Mouse (Mus musculus) kidney, embryonic 14.5 days (tissue): Measurements from ENCODE around the gene Celsr3. TPM values are rescaled to one million over a fixed set of nuclear protein-coding genes. Genes with fewer than 3 reads are reported as not detected.

Experiments used
- ATAC-seq: fragments of 200-750 bp; cut with Nextera tagmentation; 2 replicates; pipeline ENCODE4 v1.8.0; 2017; ENCODE audit warnings: moderate number of reproducible peaks, mild to moderate bottlenecking, moderate TSS enrichment, moderate library complexity; ENCODE audit not compliant: low FRiP score, low TSS enrichment
- H3K27ac ChIP-seq: fragments of 300-500 bp; sonication (generic); 2 replicates; pipeline ENCODE4 v1.5.1; 2014; ENCODE audit warnings: low read depth, mild to moderate bottlenecking, low read length, moderate library complexity, mixed read lengths
- H3K27me3 ChIP-seq: fragments of 300-500 bp; sonication (generic); 2 replicates; pipeline ENCODE4 v1.6.1; 2014; ENCODE audit warnings: mild to moderate bottlenecking, low read length; ENCODE audit not compliant: control insufficient read depth, insufficient read depth
- H3K36me3 ChIP-seq: fragments of 300-500 bp; sonication (generic); 2 replicates; pipeline ENCODE4 v1.6.1; 2014; ENCODE audit warnings: low read length, mixed read lengths; ENCODE audit not compliant: control insufficient read depth, insufficient read depth
- H3K4me1 ChIP-seq: fragments of 300-500 bp; sonication (generic); 2 replicates; pipeline ENCODE4 v1.6.1; 2014; ENCODE audit warnings: low read length, mixed read lengths; ENCODE audit not compliant: control insufficient read depth, insufficient read depth
- H3K4me2 ChIP-seq: fragments of 300-500 bp; sonication (generic); replicated peaks from 2 replicates; pipeline ENCODE4 v1.6.1; 2014; ENCODE audit warnings: low read depth, mild to moderate bottlenecking, low read length
- H3K4me3 ChIP-seq: fragments of 300-500 bp; sonication (generic); 2 replicates; pipeline ENCODE4 v1.5.1; 2014; ENCODE audit warnings: mild to moderate bottlenecking, low read length
- H3K9ac ChIP-seq: fragments of 300-500 bp; sonication (generic); 2 replicates; pipeline ENCODE4 v1.6.1; 2014; ENCODE audit warnings: low read depth, mild to moderate bottlenecking, low read length, moderate library complexity
- H3K9me3 ChIP-seq: fragments of 300-500 bp; sonication (generic); 2 replicates; pipeline ENCODE4 v1.6.1; 2016; ENCODE audit warnings: low read length; ENCODE audit not compliant: control insufficient read depth
- WGBS: fragments of 180-500 bp; shearing (Covaris S2); extraction: QIAGEN DNeasy Blood & Tissue Kit; methylation state at CpG from one replicate; pipeline ENCODE4 v1.1.7; 2014; 5-methylcytosine and 5-hydroxymethylcytosine counted together
- polyA plus RNA-seq: library from polyadenylated mRNA; unstranded; fragments of >200 nt; fragmentation: Nextera tagmentation; extraction: Ambion mirVana; gene quantifications from 2 replicates; pipeline ENCODE4 v1.2.1, GENCODE M21; 2014

Celsr3 gene
- polyA plus RNA-seq, 1 experiment from 2014 or later, result 0.04 TPM

GRCm38 (mm10) chr9:108810516-108810915, 15.6 kb upstream of the Celsr3 start:
- H3K36me3 ChIP-seq, result peaks cover 50% of the 10 kb centered on the region
- H3K4me1 ChIP-seq, result peaks cover 10% of the 10 kb centered on the region
- 87% methylated on average over 5 of the region's 5 CpGs for WGBS
- no peak for ATAC-seq
- no peaks in the 10 kb centered on the region for H3K27me3 ChIP-seq
- H3K9ac ChIP-seq, result no peak overlapping the region
- H3K27ac ChIP-seq, result no peak overlapping the region
- no peak overlapping the region for H3K4me3 ChIP-seq
- H3K4me2 ChIP-seq, result no peak overlapping the region
- H3K9me3 ChIP-seq, result no peaks in the 10 kb centered on the region

DNA sequence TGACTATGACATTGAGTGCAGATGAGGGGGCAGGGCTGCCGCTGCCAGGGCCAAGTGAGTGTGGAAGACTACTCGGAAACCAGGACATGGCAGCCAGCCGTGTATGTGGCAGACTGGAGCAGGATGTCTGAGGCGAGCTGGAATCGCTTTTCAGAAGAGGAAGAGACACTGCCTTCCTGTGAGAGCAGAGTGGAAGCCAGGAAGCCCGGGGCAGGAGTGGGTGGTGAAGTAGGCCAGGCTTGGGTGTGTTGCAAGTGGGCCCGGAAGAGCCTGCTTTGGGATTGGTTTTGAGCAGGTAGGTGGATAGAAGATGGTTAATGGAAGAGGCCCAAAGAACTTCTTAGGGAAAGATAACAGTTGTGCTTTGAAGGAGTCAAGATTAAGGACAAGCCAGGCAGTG, 10.6 kb upstream of the Celsr3 start:
- Histone ChIP-seq H3K4me1 (no peaks in the 10 kb centered on the region), H3K9me3 (no peaks in the 10 kb centered on the region), H3K4me3 (no peak overlapping the region), H3K9ac (no peak overlapping the region), H3K4me2 (no peak overlapping the region), H3K27me3 (no peaks in the 10 kb centered on the region), H3K27ac (no peak overlapping the region), H3K36me3 (peaks cover 45% of the 10 kb centered on the region; the same call in 1 of the 2 replicates)
- ATAC-seq, result no peak
- WGBS, result 80% methylated on average over 7 of the region's 7 CpGs

DNA sequence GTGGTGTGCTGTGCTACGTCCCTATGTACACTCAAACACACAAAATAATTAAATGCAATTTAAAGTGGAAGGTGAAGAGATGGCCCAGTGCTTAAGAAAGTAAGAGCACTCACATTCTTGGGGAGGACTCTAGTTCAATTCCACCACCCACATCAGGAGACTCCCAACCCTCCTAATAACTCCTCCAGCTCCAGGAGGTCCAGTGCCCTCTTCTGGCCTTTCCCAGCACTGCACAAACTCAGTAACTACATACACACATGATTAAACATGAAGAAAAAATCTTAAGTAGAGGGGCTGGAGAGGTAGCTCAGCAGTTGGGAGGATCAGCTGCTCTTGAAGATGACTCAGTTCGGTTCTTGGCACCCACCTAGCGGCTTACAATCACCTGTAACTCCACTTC, 6.6 kb upstream of the Celsr3 start:
- no peaks in the 10 kb centered on the region for H3K4me1 ChIP-seq
- WGBS, result 71% methylated on average over 3 of the region's 3 CpGs
- H3K4me2 ChIP-seq, result no peak overlapping the region
- no peak overlapping the region for H3K27ac ChIP-seq
- no peaks in the 10 kb centered on the region for H3K9me3 ChIP-seq
- H3K4me3 ChIP-seq, result no peak overlapping the region
- no peak overlapping the region for H3K9ac ChIP-seq
- peaks cover 25% of the 10 kb centered on the region; the same call in 1 of the 2 replicates for H3K36me3 ChIP-seq
- peaks cover 18% of the 10 kb centered on the region for H3K27me3 ChIP-seq
- ATAC-seq, result no peak; the same call in 1 of the 2 replicates

- Histone ChIP-seq H3K4me2 (no peak overlapping the region), H3K36me3 (peaks cover 19% of the 10 kb centered on the region; the same call in 1 of the 2 replicates), H3K4me3 (no peak overlapping the region), H3K27me3 (peaks cover 24% of the 10 kb centered on the region), H3K9ac (no peak overlapping the region), H3K27ac (no peak overlapping the region), H3K9me3 (no peaks in the 10 kb centered on the region), H3K4me1 (no peaks in the 10 kb centered on the region)
- WGBS, result 61% methylated on average over 5 of the region's 5 CpGs
- no peak for ATAC-seq
Measured at GRCm38 (mm10) chr9:108820077-108820476, 6.0 kb upstream of the Celsr3 start.

- ATAC-seq, result no peak
- Histone ChIP-seq H3K27ac (no peak overlapping the region), H3K9ac (no peak overlapping the region)
Measured at GRCm38 (mm10) chr9:108824144-108824685, 1.9 kb upstream of the Celsr3 start.

DNA sequence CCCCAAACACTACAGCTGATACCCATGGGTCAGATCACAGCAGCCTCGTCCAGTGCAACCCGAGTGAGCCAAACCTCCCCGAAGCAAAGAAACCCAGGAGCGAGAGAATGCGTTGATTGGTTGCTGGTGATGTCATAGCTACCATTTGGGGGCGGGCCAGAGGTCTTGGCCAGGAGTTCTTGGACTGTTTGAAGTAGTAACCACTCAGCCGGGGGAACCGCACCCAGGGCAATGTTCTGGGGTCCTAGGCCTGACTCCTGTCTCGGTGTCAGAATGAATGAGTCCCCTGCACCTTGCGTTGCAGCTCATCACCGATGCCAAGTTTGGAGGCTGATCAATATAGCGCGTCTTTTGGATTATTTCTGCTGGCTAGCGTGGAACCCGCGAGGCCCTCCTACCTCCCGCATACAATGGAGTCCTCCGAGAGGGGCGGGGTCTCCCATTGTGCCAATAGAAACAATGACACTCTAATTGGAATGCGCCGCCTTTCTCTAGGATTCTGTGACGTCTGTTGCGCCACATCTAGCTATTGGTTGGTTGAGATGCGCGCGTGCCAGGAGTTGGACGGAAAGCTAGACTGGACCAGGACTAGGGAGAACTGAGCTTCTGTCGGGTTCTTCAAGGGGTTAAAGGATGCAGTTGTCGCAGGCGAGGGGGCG, 1.2 kb upstream of the Celsr3 start:
- WGBS, result 1% methylated on average over 31 of the region's 31 CpGs
- H3K4me1 ChIP-seq, result peaks cover 7% of the 10 kb centered on the region

More at GRCm38 (mm10) chr9:108824144-108824685, 1.9 kb upstream of the Celsr3 start:
- Histone ChIP-seq H3K4me1 (peaks cover 7% of the 10 kb centered on the region), H3K4me2 (no peak overlapping the region), H3K27me3 (peaks cover 62% of the 10 kb centered on the region), H3K9me3 (no peaks in the 10 kb centered on the region), H3K4me3 (no peak overlapping the region), H3K36me3 (no peaks in the 10 kb centered on the region)
- 5% methylated on average over 25 of the region's 25 CpGs for WGBS

DNA sequence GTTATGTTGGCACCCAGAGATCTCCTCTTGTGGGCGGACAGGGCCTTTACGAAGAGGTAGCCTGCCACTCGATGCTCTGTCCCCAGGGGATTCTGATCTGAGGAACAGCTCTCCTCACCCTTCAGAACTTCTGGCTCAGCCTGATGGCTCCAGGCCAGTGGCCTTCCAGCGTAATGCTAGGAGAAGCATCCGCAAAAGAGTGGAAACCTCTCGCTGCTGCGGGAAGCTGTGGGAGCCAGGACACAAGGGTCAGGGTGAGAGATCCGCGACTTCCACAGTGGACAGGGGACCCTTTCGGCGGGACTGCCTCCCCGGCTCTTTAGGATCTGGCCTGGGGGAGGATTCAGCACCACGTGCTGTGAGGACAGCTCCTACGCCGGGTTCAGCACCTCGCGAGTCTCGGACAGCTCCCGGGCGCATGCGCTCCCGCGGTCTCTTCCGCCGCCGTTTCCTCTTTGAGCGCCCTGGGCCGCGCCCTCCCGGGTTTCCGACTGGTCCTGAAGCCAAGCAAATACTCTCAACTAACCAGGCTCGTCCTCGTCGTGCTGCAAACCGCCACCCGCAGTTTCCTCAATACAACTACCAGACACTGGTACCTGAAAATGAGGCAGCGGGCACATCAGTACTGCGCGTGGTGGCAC, 700 bp downstream of the Celsr3 start:
- H3K9me3 ChIP-seq, result no peaks in the 10 kb centered on the region
- H3K27ac ChIP-seq, result no peak overlapping the region
- H3K27me3 ChIP-seq, result peaks cover 88% of the 10 kb centered on the region
- H3K9ac ChIP-seq, result no peak overlapping the region
- ATAC-seq, result peak; percentile 41; the same call in 1 of the 2 replicates
- no peaks in the 10 kb centered on the region for H3K36me3 ChIP-seq
- 3% methylated on average over 39 of the region's 39 CpGs for WGBS
- H3K4me1 ChIP-seq, result peaks cover 11% of the 10 kb centered on the region
- peak overlapping the region; percentile 38 for H3K4me3 ChIP-seq
- H3K4me2 ChIP-seq, result peak overlapping the region; percentile 70

More for the DNA sequence above, 1.2 kb upstream of the Celsr3 start:
- H3K27ac ChIP-seq, result no peak overlapping the region
- H3K4me3 ChIP-seq, result no peak overlapping the region
- H3K9me3 ChIP-seq, result no peaks in the 10 kb centered on the region
- peaks cover 68% of the 10 kb centered on the region for H3K27me3 ChIP-seq
- H3K9ac ChIP-seq, result no peak overlapping the region
- H3K4me2 ChIP-seq, result no peak overlapping the region
- peak; percentile 9; the same call in 1 of the 2 replicates for ATAC-seq
- no peaks in the 10 kb centered on the region for H3K36me3 ChIP-seq

GRCm38 (mm10) chr9:108827454-108827853, 1.3 kb downstream of the Celsr3 start:
- no peaks in the 10 kb centered on the region for H3K36me3 ChIP-seq
- WGBS, result 17% methylated on average over 34 of the region's 34 CpGs
- H3K27ac ChIP-seq, result no peak overlapping the region
- peak; percentile 16; the same call in 1 of the 2 replicates for ATAC-seq
- H3K4me3 ChIP-seq, result peak overlapping the region; percentile 38
- peaks cover 90% of the 10 kb centered on the region for H3K27me3 ChIP-seq
- H3K9ac ChIP-seq, result no peak overlapping the region
- H3K4me2 ChIP-seq, result peak overlapping the region; percentile 70
- no peaks in the 10 kb centered on the region for H3K9me3 ChIP-seq
- H3K4me1 ChIP-seq, result peaks cover 13% of the 10 kb centered on the region

DNA sequence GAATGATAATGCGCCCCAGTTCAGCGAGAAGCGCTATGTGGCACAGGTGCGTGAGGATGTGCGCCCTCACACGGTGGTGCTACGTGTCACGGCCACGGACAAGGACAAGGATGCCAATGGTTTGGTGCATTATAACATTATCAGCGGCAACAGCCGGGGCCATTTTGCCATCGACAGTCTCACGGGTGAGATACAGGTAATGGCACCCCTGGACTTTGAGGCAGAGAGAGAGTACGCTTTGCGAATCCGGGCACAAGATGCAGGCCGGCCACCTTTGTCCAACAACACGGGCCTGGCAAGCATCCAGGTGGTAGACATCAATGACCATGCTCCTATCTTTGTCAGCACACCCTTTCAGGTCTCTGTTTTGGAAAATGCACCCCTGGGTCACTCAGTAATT, 1.8 kb downstream of the Celsr3 start:
- no peak overlapping the region for H3K4me2 ChIP-seq
- no peak for ATAC-seq
- peaks cover 13% of the 10 kb centered on the region for H3K4me1 ChIP-seq
- no peak overlapping the region for H3K27ac ChIP-seq
- no peak overlapping the region for H3K9ac ChIP-seq
- H3K36me3 ChIP-seq, result no peaks in the 10 kb centered on the region
- 66% methylated on average over 18 of the region's 18 CpGs for WGBS
- H3K27me3 ChIP-seq, result peaks cover 90% of the 10 kb centered on the region
- H3K9me3 ChIP-seq, result no peaks in the 10 kb centered on the region
- H3K4me3 ChIP-seq, result peak overlapping the region; percentile 38; the same call in 1 of the 2 replicates
